Mouse (Mus musculus) mesoderm, embryonic 11.5 days (tissue): ENCODE results near the gene Mroh2a.

Source experiments
- DNase-seq: peaks from one replicate; pipeline ENCODE4 v3.0.0-alpha.2; 2012; ENCODE audit warnings: low read depth, low spot score

Gene Mroh2a

DNA sequence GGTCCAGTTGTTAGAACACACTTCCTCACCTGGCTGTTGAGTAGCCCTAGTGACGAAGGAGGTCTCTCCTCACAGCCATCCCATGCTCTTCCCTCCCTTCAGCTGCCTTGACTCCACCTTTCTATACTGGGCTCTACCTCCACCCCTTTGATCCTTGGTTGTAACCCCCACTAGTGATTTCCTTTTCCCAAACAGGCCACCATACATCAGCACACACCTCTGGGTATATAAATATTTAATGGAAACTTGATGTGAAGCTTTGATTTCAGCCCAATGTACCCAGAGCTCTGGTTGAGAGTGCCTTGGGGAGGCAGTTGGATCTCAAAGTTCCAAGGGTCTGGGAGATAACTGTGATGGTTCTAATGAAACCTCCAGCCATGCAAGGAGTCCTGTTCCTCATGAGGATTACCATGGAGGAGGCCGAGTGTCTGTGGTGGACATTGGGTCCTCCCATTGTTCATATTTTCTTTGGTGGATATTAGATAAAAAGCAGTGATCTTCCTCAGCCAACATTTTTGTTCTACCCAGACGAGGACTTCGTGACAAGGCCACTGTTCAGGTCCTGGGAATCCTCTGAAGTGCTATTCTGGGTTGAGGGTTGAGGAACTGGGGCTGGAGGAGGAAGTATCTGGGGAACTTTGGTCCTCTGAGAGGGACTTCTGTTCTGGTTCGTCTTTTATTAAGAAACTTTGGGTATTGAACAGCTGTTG, at the start of gene Mroh2a:
Gene Mroh2a (plus strand): TSS at position 317 of the 710 bp plus-strand sequence.
- DNase-seq: no peak

DNA sequence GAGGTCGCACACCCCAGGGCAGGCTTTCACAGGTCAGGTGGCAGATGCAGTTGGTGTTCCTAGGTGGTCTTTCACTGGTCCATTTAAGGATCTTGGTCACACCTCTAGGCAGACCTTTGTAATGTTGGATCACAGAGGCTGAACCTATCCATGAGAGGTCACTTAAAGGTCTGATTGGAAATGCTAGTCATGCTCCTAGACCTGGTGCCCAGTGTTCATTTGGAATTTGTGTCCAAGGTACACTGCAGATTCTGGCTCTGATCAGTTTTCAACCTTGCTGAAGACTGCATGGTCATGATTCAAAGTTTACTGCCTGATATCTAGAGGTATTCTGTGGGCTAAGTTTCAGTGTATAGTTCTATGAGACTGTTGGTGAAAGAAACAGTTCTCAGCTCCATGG, 47.1 kb upstream of the Mroh2a start:
- DNase-seq: no peak

DNA sequence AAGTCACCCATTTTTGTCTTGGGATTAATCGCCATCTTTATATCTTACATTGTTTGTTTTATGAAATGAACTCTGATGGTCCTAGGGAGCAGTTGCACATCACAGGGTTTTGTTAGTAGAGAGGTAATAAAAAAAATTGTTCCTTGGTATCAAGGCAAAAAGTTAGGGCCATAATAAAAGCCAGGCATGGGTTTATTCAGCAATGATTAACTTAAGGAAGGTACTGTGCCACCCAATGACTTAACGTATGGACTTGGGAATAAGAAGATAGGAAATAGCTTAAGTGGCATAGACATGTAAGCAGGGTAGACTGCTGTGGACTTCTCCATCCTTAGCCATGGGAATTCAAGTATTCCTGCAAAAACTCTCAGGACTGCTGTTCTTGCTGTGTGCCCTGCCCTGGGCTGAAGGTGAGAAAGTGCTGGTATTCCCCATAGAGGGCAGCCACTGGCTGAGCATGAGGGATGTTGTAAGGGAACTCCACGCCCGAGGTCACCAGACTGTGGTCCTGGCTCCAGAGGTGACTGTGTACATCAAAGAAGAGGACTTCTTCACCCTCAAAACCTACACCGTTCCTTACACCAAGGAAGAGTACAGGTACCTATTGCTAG, 40.4 kb upstream of the Mroh2a start:
- no peak for DNase-seq

DNA sequence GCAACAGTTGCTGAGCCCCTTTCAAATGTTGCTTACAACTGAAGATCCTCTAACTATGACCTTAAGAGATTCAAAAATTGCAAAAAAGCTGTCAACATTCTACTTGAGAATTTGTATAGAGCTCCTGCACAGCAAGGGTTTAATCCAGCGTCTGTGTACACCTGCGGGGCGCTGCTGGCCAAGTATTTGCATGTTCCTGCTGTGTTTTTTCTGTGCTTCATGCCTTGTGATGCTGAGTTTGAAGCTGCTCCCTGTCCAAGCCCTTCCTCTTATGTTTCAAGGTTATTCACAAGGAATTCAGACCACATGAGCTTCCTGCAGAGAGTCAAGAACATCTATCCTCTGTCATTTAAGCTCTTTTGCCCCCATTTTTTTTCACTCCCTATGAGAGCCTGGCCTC, 34.6 kb upstream of the Mroh2a start:
- no peak for DNase-seq

DNA sequence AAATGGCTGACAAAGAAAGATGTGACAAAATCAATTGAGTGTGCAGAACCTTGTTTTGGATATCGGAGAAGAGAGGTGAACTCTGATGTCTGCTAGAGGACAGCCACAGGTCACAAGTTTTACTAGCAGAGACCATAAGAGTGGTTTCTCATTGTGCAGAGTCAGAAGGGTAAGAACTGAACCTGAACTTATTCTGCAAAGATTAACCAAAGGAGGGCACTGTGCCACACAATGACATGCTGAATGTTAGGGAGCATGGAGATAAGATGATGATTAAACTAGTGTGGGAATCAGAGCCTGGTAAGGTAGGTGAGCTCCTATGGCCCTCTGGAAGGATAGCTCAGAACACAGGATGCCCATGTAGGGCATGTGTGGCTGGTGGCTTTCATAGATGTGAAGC, 31.1 kb upstream of the Mroh2a start:
- no peak for DNase-seq

DNA sequence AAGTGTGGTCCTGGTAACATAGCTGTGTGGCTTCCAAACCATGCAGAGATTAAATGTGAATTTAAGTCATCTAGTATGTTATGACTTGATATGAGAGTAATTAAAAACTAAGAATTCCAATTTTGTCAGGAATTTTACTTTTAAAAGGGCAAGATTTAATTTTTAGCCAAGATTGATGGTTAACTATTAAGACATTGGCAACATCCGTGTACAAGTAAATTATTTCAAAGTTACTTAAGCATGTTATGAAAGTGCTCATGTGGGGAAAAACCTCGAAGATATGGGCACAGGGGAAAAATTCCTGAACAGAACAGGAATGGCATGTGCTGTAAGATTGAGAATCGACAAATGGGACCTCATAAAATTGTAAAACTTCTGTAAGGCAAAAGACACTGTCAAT, 29.3 kb upstream of the Mroh2a start:
- DNase-seq: no peak

DNA sequence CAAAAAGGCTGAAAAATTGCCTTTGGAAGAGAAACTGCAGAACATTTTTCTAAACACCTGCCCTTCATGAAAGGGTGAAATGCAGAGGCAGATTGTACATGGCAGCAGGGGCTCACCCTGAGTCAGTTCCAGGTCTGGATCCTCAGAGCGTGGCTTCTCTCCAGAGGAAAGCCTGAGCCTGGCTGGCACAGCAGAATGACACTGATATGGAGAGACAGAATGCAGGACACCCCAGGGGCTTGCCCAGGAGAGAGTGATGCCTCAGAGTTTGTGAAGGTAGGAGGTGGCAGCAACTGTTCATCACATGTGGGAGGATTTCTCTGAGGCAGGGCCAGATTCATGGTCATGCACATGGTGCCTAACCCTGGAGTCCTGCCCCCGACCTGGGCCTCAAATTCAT, 26.8 kb upstream of the Mroh2a start:
- DNase-seq: no peak

DNA sequence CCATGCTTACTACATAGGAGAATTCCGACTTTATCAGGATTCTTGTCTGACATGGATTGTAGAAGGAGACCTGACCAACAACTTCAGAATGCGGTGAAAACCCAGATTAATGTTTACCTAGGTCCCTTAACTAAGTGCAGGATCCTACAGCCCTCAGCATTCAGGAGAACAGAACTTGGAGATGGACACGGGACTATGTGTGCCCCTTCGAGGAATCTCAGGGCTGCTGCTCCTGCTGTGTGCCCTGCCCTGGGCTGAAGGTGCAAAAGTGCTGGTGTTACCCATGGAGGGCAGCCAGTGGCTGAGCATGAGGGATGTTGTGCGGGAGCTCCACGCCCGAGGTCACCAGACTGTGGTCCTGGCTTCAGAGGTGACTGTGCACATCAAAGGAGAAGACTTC, 26.3 kb upstream of the Mroh2a start, which contains the start of gene Ugt1a2:
Gene Ugt1a2 (plus strand): TSS at position 146 of the 400 bp plus-strand sequence.
- no peak for DNase-seq

DNA sequence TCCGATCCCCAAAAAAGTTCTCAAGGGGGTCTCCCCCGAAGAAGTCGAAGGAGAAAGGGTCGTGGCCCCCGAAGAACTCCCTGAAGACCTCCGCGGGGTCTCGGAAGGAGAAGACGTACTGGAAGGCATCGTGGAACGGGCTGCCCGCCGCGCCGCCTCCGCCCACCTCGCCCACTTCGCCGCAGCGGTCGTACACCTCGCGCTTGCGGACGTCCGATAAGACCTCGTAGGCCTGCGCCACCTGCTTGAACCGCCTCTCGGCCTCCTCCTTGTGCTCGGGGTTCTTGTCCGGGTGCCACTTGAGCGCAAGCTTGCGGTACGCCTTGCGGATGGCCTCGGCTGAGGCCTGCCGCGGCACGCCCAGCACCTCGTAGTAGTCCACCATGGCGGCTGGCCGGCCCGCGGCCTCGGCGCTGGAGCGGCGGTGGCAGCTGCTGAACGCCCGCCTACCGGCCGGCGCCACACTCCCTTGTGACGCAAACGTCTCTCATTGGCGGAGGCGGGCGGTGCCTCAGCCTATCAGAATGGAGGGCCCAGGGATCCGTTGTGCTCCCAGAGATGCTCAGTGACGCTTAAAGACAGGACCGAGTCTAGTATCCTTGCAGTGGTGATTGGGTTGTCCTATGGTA, 21.4 kb upstream of the Mroh2a start, which contains the start of gene Dnajb3:
Gene Dnajb3 (minus strand): TSS at position 489 of the 629 bp plus-strand sequence.
- peak; percentile 89 for DNase-seq

DNA sequence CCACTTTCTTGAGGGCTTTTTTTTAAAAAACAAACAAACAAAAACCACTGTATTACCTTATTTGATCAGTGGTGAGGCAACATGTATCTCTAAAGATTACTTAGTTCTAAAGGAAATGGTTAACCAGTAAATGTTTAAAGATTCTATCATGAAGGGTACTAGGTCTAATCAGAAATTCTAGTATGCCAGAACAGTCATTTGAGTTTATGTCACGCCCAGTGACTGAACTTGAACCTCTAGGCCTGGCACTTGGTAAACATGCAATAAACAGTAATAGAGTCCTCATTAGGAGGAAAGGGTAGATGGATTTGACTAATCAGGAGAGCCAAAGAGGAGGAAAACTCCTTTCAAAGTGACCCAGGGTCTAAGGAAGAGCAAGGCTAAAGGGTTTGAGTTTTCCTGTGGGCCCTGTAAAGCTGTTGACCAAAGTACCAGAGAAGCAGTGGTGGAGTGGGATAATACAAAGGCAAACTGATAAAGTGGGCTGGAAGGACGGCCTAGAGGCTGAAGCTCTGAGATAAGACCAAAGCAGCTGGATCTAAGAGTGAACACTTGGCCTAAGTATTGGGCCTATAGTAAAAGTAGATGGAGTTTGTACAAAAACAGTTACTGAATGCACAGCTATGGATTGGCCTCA, 19.8 kb upstream of the Mroh2a start:
- DNase-seq: no peak

DNA sequence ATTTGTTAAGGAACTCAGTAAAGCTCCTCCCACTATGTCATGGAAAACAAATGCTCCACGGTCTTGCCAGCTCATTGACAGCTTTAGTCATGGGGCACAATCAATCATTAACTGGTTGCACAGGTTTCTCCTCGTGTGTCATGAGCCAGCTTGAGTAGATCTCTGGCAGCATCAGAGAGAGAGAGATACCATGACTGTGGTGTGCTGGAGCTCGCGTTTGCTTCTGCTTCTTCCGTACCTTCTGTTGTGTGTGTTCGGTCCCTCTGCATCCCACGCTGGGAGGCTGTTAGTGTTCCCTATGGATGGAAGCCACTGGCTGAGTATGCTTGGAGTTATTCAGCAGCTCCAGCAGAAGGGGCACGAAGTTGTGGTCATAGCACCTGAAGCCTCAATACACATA, 15.0 kb upstream of the Mroh2a start, which contains the start of gene Ugt1a1:
Gene Ugt1a1 (plus strand): TSS at position 148 of the 400 bp plus-strand sequence.
- DNase-seq: no peak

DNA sequence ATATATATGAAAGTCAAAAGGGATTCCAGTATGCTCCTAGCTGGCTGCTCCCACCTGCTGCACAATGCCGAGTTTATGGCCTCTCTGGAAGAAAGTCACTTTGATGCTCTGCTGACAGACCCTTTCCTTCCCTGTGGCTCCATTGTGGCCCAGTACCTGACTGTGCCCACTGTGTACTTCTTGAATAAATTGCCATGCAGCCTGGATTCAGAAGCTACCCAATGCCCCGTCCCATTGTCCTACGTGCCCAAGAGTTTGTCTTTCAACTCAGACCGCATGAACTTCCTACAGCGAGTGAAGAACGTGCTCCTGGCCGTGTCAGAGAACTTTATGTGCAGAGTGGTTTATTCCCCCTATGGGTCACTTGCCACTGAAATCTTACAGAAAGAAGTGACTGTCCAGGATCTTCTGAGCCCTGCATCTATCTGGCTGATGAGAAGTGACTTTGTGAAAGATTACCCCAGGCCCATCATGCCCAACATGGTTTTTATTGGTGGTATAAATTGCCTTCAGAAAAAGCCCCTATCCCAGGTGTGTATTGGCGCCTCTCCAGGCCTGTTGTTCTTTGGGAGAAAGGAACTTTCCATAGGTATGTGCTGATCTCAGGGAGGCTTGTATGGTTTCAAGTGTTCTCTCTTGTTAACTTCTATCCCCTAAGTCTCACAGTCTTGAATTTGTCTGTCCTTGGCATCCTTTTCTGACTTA, 14.3 kb upstream of the Mroh2a start:
- DNase-seq: no peak

DNA sequence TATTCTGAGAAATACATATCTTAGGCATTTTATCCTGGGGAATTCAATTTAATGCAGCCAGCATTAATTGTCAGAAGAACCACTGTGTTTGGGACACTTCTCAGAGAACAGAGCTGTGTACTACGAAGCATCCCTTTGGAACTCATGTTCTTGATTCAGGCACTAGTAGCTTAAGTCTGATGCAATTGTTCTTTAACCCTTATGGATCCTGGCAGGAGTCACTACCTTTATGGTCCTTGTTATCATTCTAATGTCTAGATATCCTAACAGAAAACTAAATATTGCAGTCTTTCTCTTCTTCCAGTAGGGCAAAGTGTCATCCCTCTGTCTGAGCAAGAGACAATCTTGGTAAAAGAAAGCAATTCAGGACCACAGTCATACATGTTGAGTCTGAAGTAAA, 13.7 kb upstream of the Mroh2a start:
- no peak for DNase-seq

DNA sequence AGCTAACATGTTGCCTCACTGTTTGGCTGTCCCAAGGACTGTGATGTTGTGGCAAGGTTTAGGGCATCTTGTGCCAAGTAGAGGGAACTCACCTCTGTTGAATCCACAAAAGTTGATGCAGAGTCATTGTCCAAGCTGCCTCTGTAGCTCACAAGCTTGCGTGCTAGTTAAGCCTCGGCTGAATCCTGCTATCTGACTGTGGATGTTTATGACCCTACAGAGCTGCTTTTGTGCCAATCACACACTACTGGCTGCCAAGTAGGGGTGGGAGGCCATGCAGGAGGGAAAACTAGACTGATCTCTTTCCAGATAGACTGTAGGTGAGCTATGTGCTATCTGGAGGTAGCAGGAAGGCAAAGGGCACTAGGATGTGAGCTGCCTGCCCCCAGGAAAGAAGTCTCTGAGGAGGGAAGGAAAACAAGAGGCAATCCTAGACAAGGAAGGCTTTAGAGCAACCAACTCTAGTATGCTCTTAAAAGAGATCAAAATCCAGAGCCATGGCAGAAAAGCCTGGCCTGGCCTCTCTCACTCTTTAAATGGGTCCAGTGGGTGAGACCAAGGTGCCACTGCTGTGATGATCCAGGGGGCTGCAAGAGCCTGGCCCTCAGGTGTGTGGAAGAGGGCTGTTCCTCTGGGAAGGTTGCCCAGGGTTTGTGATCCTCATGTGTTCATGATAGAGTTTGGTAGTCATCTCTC, 12.9 kb upstream of the Mroh2a start:
- DNase-seq: no peak

DNA sequence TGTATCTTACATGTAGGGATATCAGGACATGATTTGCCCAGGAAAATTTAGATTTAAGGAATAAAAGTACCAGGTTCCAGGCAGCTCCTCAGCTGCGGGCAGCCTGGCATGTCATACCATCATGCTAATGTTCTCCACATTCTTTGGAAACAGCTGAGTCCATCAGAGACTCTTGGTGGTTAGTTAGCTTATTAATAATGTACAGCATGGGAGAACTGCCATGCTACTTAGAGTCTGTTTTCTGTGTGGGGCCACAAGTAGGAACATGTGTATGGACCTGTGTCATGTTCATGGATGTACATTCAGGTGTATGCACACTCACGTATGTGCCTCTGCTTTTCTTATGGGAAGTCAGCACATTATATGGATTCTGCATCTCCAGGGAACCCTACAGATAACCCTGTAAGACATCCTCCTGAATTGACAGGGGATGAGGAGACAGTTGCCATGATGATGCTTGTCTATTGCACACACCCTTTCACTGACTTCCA, 12.3 kb upstream of the Mroh2a start:
- DNase-seq: no peak

DNA sequence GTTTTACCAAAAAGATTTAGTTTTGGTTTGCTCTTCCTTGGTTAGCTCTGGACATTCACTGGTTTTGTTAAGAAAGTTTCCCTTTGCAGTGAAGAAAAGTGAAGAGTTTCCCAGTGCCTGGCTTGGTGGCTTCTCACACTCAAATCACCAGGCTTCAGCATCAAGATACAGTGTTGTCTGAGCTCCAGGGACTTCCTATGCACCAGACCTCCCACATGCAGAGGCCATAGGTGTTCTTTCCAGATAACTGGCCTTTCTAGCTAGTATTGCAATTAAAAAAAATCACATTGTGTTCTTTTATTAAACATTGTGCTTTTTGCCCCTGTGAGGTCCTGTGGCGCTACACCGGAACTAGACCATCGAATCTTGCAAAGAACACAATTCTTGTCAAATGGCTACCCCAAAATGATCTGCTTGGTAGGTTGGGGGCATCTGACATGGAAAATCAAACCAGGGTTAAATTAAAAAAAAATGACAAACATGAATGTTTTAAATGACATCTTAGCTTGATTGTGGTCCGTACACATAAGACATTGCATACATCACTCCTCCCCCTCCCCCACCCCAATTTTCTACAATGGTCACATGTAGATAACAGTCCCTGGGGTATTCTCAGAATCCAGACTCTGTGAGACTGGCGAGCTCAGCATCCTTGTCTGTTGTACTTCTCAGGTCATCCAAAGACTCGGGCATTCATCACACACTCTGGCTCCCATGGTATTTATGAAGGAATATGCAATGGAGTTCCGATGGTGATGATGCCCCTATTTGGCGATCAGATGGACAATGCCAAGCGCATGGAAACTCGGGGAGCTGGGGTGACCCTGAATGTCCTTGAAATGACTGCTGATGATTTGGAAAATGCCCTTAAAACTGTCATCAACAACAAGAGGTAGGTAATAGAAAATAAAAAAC, 11.1 kb upstream of the Mroh2a start:
- DNase-seq: no peak

DNA sequence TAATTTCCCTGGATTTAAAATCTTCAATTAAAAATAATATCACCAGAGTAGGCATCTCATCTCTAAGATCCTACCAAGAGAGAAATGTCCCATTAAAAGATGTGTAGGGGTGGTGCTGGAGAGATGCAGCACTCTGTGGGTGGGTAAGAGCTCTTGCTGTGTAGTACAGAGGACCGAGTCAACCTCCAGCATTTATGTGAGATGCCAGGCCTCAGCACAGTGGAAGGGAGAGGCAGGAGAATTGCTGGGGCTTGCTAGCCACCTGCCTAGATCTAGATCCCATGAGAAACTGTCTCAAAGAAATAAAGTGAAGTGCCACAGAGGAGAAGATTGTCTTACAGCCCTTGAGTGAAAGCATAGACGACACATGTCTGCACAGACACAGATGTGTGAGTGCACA, 10.2 kb upstream of the Mroh2a start:
- no peak for DNase-seq

DNA sequence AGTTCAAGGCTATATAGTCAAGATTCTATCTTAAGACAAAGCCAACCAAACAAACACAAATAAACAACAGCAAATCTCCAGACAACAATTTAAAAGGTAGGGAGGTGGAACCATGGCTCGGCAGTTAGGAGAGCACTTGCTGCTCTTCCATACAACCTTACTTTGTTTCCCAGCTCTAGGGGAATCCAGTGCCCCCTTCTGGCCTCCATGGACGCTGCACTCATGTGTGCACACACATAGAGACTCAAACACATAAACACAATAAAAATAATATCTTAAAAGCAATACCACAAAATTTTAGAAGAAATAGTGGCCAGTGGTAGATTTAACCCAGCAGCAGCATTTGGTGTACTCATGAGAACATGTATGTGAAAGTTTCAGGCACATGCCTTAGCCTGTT, 9.6 kb upstream of the Mroh2a start:
- no peak for DNase-seq

DNA sequence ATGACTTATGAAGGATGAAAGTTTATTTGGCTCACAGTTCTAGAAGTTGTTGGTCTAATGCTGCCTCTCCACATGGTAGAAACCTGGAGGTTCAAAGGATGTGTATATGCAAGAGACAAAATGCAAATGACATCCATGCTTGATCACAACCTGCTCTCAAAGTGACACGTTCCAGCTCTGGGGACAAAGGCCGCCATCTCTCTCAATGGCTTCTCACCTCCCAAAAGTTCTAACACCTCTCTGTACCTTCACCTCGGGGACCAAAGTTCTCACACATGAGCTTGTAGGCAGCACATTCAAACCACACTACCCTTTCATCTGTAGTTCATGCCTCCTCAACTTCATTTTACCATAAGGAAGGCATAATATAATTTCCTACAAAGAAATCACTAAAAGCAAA, 9.2 kb upstream of the Mroh2a start:
- DNase-seq: no peak

DNA sequence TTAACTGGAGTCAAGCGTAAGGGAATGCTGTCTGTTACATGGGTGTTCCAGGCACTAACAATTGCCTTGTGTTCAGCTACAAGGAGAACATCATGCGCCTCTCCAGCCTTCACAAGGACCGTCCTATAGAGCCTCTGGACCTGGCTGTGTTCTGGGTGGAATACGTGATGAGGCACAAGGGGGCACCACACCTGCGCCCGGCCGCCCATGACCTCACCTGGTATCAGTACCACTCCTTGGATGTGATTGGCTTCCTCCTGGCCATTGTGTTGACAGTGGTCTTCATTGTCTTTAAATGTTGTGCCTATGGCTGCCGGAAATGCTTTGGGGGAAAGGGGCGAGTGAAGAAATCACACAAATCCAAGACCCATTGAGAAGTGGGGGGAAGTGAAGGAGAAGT, 8.7 kb upstream of the Mroh2a start:
- DNase-seq: no peak
